Mouse (Mus musculus): ENCODE data around the gene Olfr1178. TPM values are rescaled to one million over a fixed set of nuclear protein-coding genes. Genes with fewer than 3 reads are reported as not detected.

Olfr1178 gene
- total RNA-seq (2021) = not detected
- long read RNA-seq, experiment 1 = 0 reads
- long read RNA-seq, experiment 2 = 0 reads

DNA sequence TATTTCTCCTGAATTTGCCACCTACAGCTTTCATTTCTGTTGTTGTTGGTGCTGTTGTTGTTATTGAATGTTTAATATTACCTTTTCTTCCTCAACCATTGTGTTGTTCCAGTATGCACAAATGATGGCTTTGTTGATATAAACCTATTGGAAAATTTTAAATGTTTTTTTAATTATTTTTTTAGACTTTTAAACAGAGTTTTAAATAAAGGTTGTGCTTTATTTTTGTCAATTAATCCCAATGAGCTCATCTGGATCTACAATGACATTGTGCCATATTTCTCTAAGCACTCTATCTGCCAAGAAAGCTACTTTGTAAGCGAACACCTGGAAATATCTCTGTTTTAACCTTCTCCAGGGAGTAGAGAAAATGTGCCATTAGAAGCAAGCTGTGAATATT lies at the start of gene Olfr1178:
TSS of gene Olfr1178 (plus strand) at position 301 of the 400 bp plus-strand sequence.
- Histone ChIP-seq H3K4me3 (no peak within 1 kb of the TSS), H3K27ac (no peak within 1 kb of the TSS)
- DNase-seq (ENCODE audit: low spot score in 2 of 2) = no peak
- no peak for TF ChIP-seq CTCF (conservative IDR thresholded peaks at IDR 0.05)

- Histone ChIP-seq H3K4me3 (no peak within 1 kb of the TSS), H3K27ac (no peak within 1 kb of the TSS)
- no peak for DNase-seq (ENCODE audit: low spot score in 2 of 2)
- no peak for TF ChIP-seq CTCF (conservative IDR thresholded peaks at IDR 0.05)
Measured at GRCm38 (mm10) chr2:88346392-88346791, 40.5 kb upstream of the Olfr1178 start, which contains the start of gene Olfr1177-ps. Gene Olfr1177-ps (minus strand): TSS chr2:88346492.

DNA sequence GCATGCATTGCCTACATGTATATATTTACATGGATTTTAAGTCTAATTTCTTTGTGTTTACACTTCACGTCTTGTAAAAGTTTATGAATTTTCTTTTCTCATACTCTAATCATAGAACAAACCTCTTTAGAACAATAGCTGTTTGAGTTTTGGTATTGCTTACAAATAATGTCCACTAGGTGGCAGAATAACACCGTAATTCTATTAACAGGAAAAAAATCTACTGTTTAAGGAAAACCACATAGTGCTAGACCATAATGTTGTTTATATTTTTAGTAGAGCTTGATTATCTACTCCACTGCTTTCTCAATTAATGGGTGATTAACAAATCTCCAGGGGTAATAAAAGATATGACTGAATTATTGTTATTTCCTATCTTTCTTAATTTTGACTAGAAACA lies 30.6 kb upstream of the Olfr1178 start:
- peak; percentile 91 for TF ChIP-seq CTCF (conservative IDR thresholded peaks at IDR 0.05)
- Histone ChIP-seq H3K4me3 (no peak overlapping the region), H3K27ac (no peak overlapping the region)
- peak in 1 of 2 experiments; percentile 4 for DNase-seq (ENCODE audit: low spot score in 2 of 2)

DNA sequence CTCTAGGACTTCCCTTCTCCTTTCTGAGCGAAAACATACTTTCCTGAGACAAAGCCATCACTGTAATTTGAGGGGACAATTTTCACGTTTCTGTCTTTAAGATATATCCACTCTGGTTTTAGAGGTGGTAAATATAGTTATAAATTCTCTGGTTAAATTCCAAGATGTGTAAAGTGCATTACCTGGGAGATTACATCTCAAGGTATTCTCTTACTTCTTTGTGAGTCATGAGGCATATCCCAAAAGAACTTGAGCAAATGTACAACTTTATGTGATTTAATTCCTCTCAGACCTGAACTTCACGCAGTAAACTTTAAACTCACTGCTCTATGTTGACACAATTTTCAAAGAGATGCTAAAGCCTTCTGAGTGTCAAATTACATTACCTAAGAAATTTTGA lies 19.5 kb downstream of the Olfr1178 start, which contains the start of gene Olfr1179:
TSS of gene Olfr1179 (minus strand) at position 101 of the 400 bp plus-strand sequence.
- TF ChIP-seq CTCF (conservative IDR thresholded peaks at IDR 0.05) = no peak
- H3K27ac ChIP-seq = no peak within 1 kb of the TSS
- no peak for DNase-seq (ENCODE audit: low spot score in 2 of 2)
- H3K4me3 ChIP-seq = no peak within 1 kb of the TSS

DNA sequence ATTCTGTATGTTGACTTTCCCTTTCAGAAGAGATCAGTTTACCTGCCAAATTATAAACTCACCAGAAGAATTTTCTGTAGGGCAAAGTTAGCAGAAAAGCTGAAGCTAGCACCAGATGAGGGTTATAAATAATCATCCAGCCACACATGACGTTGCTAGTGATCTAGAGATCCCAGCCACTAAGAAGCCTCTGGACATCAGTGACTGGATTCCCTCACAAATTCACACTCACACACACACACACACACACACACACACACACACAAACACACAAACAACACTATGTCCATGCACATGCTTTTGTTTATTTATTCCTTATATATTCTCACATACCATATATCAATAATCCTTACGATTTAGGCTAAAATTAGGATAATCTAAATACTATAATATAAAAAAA lies 32.2 kb downstream of the Olfr1178 start, which contains the start of gene Olfr1180:
TSS of gene Olfr1180 (minus strand) at position 101 of the 400 bp plus-strand sequence.
- H3K27ac ChIP-seq = no peak within 1 kb of the TSS
- TF ChIP-seq CTCF (conservative IDR thresholded peaks at IDR 0.05) = no peak
- no peak for DNase-seq (ENCODE audit: low spot score in 2 of 2)
- no peak within 1 kb of the TSS for H3K4me3 ChIP-seq

- no peak for DNase-seq (ENCODE audit: low spot score in 2 of 2)
- no peak within 1 kb of the TSS for H3K27ac ChIP-seq
- no peak within 1 kb of the TSS for H3K4me3 ChIP-seq
- TF ChIP-seq CTCF (conservative IDR thresholded peaks at IDR 0.05) = no peak
Measured at GRCm38 (mm10) chr2:88426071-88426470, 39.2 kb downstream of the Olfr1178 start, which contains the start of gene Olfr1181. Gene Olfr1181 (minus strand): TSS chr2:88426171.

DNA sequence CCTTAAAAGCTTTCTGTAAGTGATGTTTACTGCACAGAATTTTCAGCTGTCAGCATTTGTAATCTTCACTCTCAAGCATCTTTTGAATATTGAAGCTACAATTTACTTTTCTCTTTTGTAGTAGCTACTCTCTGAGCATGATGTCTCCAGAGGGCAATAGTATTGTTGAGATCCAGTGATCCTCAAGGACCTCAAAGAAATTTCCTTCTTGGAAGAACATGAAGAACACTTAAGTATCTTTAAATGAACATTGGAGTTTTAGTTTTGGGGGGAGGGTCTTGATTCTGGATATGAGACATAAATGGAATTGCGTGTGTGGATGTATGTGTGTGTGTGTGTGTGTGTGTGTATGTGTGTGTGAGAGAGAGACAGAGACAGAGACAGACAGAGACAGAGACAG lies 62.2 kb downstream of the Olfr1178 start, which contains the start of gene Gm13757:
TSS of gene Gm13757 (minus strand) at position 101 of the 400 bp plus-strand sequence.
- Histone ChIP-seq H3K27ac (no peak within 1 kb of the TSS), H3K4me3 (no peak within 1 kb of the TSS)
- no peak for TF ChIP-seq CTCF (conservative IDR thresholded peaks at IDR 0.05)
- no peak for DNase-seq (ENCODE audit: low spot score in 2 of 2)

Other genes with a start within 250 kb of the Olfr1178 start
- not detected for gene Olfr1167, start 231.9 kb upstream of the Olfr1178 start, total RNA-seq (2021)
- gene Olfr1168, start 205.2 kb upstream of the Olfr1178 start, total RNA-seq (2021) = not detected
- not detected for gene Olfr1170, start 158.7 kb upstream of the Olfr1178 start, total RNA-seq (2021)
- not detected for gene Olfr1173, start 107.2 kb upstream of the Olfr1178 start, total RNA-seq (2021)
- not detected for gene Olfr1174-ps, start 71.9 kb upstream of the Olfr1178 start, total RNA-seq (2021)
- gene Olfr1175-ps, start 59.8 kb upstream of the Olfr1178 start, total RNA-seq (2021) = not detected
- not detected for gene Olfr1176, start 50.3 kb upstream of the Olfr1178 start, total RNA-seq (2021)
- gene Olfr1177-ps, start 40.6 kb upstream of the Olfr1178 start, total RNA-seq (2021) = not detected
- gene Olfr1179, start 19.4 kb downstream of the Olfr1178 start, total RNA-seq (2021) = not detected
- not detected for gene Olfr1180, start 32.1 kb downstream of the Olfr1178 start, total RNA-seq (2021)
- not detected for gene Olfr1181, start 39.1 kb downstream of the Olfr1178 start, total RNA-seq (2021)
- not detected for gene Gm13757, start 62.1 kb downstream of the Olfr1178 start, total RNA-seq (2021)
- gene Olfr1183, start 67.8 kb downstream of the Olfr1178 start, total RNA-seq (2021) = not detected
- not detected for gene Olfr1184, start 96.5 kb downstream of the Olfr1178 start, total RNA-seq (2021)
- not detected for gene Olfr1185-ps1, start 106.3 kb downstream of the Olfr1178 start, total RNA-seq (2021)
- gene Olfr1186, start 131.5 kb downstream of the Olfr1178 start, total RNA-seq (2021) = not detected
- gene Olfr1188, start 169.9 kb downstream of the Olfr1178 start, total RNA-seq (2021) = not detected
- not detected for gene Olfr1189, start 199.4 kb downstream of the Olfr1178 start, total RNA-seq (2021)

All from layer of hippocampus, adult 2 months (tissue).